ENCODE assay signal across 17 mouse cellular contexts in genomic region chr4:85283151-85283550, GRCm38 (mm10).
"Had no signal": no experiment of that assay in that cellular context is flagged by ENCODE, and none has a peak within 500 bp of the region (broad histone marks: within the 10 kb centered on the region; RNA-seq: fewer than 3 reads in every experiment).

No protein-coding gene starts in this region.

- H3K4me3 ChIP-seq: layer of hippocampus, adult 2 months; limb, embryonic 12.5 days; liver, embryonic 13.5 days; lung, embryonic 15.5 days; megakaryocyte, embryonic 14.5 days; midbrain, embryonic 15.5 days; neural tube, embryonic 13.5 days; stomach, embryonic 15.5 days had no signal

- H3K4me2 ChIP-seq: limb, embryonic 12.5 days; liver, embryonic 13.5 days; lung, embryonic 15.5 days; midbrain, embryonic 11.5 days; midbrain, embryonic 15.5 days; neural tube, embryonic 13.5 days; stomach, embryonic 15.5 days had no signal

- H3K27ac ChIP-seq: limb, embryonic 12.5 days; liver, embryonic 13.5 days; lung, embryonic 15.5 days; macrophage; midbrain, embryonic 15.5 days; neural tube, embryonic 13.5 days; stomach, embryonic 15.5 days had no signal

- H3K9ac ChIP-seq: limb, embryonic 12.5 days; liver, embryonic 13.5 days; liver, postnatal 0 days; lung, embryonic 15.5 days; midbrain, embryonic 15.5 days; neural tube, embryonic 13.5 days; stomach, embryonic 15.5 days had no signal

- H3K9me3 ChIP-seq: limb, embryonic 12.5 days; liver, embryonic 13.5 days; lung, embryonic 15.5 days; megakaryocyte, embryonic 14.5 days; midbrain, embryonic 15.5 days; neural tube, embryonic 13.5 days; stomach, embryonic 15.5 days had no signal

- H3K27me3 ChIP-seq: limb, embryonic 12.5 days; liver, embryonic 13.5 days; lung, embryonic 15.5 days; megakaryocyte, embryonic 14.5 days; midbrain, embryonic 15.5 days; neural tube, embryonic 13.5 days; stomach, embryonic 15.5 days had no signal

- H3K36me3 ChIP-seq: limb, embryonic 12.5 days; liver, embryonic 13.5 days; lung, embryonic 15.5 days; midbrain, embryonic 15.5 days; neural tube, embryonic 13.5 days; stomach, embryonic 15.5 days had no signal

- DNase-seq: kidney, postnatal 10 days; kidney, postnatal 4 days; liver; liver, embryonic 13.5 days; liver, postnatal 0 days; lung, postnatal 14 days; thymus, adult 18-20 months; thymus, postnatal 25 days had no signal

- H3K4me1 ChIP-seq: limb, embryonic 12.5 days; liver, embryonic 13.5 days; lung, embryonic 15.5 days; megakaryocyte, embryonic 14.5 days; midbrain, embryonic 15.5 days; neural tube, embryonic 13.5 days; stomach, embryonic 15.5 days had no signal

- ATAC-seq: liver, postnatal 0 days; midbrain, embryonic 15.5 days had no signal
